Mouse (Mus musculus): ENCODE data around the gene Midn.
"Not testable (repeated sequence)": the region's sequence is repeated elsewhere in the genome, so short reads cannot be mapped to it uniquely, and the experiment has no call there.

The Midn gene

GRCm38 (mm10) chr10:80157141-80157929 lies 9.3 kb downstream of the Midn start:
- in situ Hi-C loops (cut with MboI, MseI), result no loop called here

DNA sequence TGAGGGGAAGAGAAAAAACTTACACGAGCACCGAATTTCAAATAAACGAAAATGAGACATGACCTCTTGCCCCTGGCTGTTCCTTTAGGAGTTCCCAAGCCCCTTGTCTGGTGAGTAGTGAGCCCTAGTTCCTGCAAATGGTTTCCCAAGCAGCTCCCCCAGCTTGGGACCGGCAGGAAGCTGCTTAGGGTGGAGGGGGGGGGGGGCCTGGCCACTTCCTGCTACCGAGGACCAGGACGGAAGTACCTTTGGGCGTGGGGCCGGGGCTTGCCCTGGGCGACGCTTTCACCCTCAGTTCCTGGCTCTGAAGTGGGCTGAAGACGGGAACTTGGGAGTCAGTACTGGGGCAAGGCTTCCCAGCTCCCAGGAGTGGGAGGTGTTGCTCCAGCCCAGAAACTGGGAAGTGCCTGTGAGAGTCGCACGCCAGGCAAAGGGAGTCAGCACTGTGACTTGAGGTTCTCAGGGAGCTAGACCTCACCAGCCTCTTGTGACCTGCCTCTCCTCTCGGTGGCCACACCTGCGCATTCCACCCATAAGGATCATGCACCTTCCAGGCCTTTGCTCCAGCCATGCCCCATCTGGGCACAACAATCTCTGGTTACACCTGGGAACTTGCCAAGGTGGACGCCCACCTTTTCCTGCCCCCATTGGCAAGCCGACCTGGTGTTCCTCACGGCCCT lies 10.4 kb downstream of the Midn start:
- in situ Hi-C loops (cut with MboI, MseI), result no loop called here

DNA sequence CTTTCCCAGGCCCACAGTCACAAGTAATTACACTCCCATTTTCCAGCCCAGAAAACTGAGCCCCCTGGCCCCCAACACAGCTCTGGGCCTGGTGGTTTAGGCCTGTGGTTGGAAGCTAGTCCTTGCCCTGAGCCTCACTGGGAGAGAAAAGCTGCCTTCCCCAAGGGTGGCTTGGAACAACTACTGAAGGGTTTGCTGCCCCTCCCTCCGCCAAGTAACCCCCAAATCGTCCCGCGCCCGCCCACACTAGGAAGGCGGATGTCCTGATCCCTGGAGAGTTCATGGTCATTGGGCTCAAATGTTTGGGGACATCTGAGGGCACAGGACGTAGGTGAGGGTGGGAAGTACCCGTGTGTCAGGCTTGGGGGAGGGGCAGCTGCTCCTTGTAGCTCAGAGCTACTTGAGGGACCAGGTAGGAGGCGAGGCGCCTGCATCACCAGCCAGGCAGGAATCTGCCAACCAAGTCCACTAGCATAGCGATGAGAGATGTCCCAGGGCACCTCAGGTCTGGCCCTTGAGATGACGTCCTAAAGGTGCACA lies 11.0 kb downstream of the Midn start:
- in situ Hi-C loops (cut with MboI, MseI), result no loop called here

DNA sequence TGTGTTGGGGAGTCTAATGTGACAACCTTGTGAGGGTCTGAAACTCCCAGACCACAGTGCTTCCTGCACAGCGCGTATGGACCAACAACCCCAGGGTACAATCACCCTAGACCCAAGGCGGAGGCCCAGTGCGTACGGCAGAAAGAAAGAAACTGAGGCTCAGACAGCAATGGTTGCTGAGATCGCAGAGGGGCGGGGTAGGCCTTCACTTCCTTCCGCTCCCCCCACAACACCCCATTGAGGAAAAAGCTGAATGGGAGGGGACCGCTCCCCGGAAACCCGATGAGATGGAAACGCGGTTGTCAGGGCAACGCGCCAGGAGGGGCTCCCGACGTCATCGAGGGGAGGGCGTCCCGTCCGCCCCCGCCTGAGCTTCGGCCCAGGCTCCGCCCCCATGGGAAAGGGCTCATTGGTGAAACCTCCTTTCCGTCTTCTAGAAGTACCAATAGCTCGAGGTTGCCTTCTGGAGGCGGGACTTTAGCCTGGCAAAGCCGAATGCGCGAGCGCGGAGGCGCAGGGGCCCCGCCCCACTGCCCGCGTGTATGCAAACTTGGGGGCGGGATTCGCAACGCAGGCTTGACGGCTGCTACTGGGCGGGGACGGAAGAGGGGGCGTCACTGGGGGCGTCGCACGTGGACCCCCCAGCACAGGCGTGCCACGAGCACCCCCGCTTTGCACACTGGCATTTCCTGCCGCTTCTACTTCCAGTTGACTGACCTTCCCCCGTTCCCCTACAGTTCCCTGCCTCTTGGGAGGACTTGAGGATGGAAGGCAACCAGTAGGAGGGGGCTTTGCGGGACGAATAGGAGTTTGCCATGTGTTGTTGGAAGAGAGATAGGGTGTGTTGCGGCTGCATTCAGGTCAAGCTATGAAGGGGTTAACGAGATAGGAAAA lies 11.7 kb downstream of the Midn start:
- in situ Hi-C loops (cut with MboI, MseI), result no loop called here

DNA sequence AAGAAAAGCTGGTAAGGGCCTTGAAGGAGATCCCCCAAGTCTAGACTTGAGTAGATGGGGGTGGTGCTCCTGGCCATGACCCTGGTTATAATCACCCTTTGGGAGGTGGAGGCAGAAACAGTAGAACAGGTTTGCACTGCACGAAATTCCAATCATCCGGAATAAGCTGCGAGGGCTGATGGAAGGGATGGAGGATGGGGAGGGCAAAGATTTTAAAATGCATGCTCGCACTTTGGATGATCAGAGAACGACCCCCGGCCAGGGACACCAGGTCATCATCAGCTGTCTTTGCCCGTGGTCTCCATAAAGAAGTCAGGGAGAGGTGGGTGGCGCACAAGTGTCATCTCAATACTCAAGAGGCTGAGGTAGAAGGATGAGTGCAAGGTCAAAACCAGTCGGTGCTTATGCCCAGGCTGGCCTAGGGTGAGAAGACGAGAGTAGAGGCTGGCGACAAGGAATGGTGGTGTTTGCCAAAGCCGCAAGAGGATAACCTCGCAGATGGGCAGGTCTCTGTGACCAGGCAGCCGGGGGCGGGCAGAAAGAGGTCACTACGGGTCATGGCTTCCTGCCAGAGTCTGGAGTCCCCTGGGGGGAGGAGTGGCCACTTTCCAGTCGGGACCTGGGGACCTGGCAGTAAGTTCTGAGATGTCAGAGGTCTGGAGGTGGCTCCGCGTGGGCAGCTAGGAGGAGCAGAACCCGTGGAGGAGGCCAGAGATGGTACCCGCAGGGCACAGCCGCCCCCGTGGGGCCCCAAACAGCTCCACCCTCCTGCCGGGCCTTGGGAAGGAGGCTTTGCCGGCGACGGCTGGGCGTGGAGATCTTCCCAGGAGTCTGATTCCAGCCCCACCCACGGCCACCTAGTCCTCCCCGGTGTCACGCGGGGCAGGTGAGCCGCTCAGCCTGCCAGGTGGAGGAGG lies 12.6 kb downstream of the Midn start:
- in situ Hi-C loops (cut with MboI, MseI), result no loop called here

- in situ Hi-C loops (cut with MboI, MseI), result no loop called here
Measured at GRCm38 (mm10) chr10:80161522-80162242, 13.6 kb downstream of the Midn start.

GRCm38 (mm10) chr10:80162243-80162608 lies 14.2 kb downstream of the Midn start:
- in situ Hi-C loops (cut with MboI, MseI), result no loop called here

GRCm38 (mm10) chr10:80162716-80163299 lies 14.7 kb downstream of the Midn start:
- in situ Hi-C loops (cut with MboI, MseI), result no loop called here

DNA sequence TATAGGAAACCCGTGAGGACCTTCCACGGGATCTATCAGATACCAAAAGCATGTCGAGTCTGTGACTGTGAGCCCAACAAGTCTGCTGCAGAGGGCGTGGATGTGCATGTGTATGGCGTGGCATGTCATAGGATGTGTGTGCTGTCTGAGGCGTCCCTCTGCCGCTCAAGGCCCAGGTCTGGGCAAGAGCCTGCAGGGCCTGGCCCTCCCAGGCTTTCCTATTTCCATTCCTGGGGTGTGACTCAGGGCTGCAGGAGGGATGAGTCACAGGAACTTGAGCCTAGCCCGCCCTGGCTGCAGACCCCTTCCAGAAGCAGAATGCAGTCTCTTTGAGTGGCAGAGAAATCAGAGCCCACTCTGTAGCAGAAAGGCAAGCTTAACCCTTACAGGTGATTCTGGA lies 15.6 kb downstream of the Midn start:
- in situ Hi-C loops (cut with MboI, MseI), result no loop called here

DNA sequence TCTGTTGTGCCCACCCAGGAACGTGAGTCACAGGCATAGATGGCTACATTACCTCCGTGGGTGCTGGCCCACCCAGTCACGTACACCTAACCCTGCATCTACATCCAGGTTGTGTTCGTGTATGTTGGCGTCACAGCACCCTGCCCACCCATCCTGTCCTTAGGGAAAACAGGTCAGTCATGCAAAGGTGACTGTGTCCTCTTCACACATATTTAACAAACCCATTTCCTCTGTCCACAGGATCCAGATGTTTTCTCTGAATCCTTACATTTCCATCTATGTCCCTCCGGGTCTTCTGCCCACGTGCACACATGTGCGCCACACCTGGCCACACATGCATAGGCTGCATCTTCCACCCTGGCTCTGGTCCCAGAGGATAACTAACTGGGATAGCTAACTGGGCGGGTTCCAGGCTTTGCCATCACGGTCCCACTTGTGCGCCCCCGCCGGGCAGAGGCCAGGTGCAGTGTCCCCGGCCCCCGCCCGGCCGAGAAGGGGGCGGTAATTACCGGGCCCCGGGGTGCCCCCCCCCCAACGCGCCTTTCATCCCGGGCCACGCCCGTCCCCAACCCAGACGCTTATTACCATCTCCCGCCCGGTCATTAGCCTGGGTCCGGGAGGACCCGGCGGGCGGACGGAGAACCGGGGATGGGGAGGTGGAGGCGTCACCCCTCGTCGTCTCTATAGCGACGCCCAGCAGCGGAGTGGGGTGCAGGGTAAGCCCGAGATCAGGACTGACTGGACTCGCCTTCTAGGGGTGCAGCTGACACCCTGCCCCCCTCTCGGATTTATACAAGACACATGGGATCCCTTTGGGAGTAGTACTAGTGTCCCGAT lies 16.3 kb downstream of the Midn start:
- in situ Hi-C loops (cut with MboI, MseI), result no loop called here

DNA sequence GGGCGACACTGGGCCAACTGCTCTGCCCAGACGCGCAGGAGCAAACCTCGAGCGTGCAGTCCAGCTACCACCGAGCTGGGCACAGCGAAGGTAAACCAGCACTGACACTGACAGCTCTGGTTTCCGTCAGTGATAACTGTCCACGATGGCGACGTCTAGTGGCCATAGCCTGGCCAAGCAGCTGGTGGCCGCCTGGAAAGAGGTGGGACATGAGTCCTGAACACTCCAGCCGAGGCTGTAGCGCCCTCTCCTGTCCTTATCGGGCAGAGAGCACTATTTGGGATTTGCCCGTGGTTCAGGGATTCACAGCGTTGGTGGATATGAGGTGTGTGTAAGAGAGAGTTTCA lies 16.9 kb downstream of the Midn start:
- in situ Hi-C loops (cut with MboI, MseI), result no loop called here

DNA sequence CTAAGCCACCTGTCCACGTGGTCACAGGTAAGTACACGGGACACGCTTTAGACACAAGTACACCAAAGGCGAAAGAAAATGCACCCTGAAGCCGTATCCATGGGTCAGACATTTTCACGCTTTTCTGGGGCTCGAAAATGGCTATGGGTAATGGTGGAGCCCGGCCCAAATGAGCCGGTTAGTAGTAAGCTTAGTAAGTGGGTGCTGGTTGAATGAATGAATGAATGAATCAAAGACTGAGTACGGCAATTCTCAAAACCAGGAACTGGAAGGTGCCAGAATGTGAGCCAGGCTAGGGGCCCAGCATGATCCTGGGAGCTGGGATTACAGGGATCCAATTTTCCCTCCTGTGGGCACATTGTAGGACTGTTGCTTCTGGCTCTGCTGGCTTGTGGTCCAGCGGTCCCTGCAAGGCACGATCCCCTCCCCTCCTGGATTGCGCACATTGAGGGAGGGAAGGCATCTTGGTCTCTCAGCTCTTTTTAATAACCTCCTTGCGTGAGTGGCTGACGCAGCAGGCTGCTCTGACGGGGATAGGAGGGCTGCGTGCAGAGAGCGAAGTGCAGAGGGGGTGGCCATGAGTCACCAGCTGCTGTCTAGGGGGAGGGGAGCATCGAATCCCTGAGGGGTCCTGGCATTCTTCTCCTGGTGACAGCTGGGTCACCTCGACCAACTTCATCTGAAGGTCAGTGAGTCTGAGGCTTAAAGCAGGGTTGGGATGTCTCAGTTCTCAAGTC lies 17.5 kb downstream of the Midn start, which contains the start of gene Cirbp:
Gene Cirbp, plus strand, starts transcription at position 594 of the 737 bp plus-strand sequence.
- in situ Hi-C loops (cut with MboI, MseI), result no loop called here

DNA sequence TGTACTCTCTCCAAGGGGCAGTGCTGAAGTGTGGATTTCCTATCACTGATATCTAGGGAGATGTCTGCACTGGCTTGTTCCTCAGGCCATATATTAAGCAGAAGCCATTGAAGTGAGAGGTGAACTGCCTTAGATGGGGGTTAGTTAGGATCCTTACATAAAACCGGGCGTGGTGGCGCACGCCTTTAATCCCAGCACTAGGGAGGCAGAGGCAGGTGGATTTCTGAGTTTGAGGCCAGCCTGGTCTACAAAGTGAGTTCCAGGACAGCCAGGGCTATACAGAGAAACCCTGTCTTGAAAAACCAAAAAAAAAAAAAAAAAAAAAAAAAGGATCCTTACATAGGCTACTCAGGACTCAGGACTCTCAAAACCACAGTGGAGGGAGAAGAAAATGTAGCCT lies 18.1 kb downstream of the Midn start:
- in situ Hi-C loops (cut with MboI, MseI), result not testable (repeated sequence)

- in situ Hi-C loops (cut with MboI, MseI), result no loop called here
Measured at GRCm38 (mm10) chr10:80167460-80168037, 19.5 kb downstream of the Midn start.

DNA sequence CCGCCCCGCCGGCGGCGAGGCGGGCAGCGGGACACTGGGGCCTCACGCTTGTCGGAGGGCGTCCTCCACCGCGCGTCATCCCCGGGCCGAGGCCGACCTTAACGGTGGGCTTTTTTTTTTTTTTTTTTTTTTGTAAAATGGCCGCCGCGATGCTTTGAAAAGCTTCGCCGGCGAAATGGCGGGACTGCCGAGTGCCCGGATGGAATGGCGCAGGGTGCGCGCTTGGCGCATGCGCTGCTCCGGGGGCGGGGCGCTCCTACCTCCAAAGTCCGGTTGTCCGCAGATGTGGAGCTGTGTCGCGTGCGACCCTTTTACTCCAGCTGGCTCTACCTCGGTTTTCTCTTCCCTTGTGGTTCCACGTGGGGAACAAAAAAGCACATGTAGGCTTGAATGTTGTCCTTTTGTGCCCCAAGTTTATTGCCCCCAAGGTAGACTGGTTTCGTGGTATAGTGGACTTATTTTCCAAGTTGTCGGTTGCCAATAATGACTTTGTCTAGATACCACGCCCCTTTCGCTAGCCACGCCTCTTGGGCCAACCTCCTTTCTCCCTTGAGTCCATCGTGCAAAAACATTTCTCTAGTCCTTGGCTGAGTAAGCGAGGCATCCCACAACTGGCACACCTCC lies 20.1 kb downstream of the Midn start:
- in situ Hi-C loops (cut with MboI, MseI), result no loop called here

DNA sequence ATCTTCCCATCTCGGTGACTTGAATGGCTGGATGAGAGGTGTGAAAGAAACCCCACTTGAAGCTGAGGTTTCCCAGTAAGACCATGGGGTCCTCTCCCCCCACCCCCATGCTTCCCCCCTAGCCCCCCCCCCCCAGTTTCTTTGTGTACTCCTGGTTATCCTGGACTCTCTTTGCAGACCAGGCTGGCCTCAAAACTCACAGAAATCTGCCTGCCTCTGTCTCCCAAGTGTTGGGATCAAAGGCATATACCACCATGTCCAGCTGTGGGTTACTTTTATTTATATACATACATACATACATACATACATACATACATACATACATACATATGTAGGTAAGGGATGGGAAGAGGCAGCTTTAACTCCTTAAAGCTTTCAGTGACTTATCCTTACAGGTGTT lies 21.0 kb downstream of the Midn start:
- in situ Hi-C loops (cut with MboI, MseI), result no loop called here

DNA sequence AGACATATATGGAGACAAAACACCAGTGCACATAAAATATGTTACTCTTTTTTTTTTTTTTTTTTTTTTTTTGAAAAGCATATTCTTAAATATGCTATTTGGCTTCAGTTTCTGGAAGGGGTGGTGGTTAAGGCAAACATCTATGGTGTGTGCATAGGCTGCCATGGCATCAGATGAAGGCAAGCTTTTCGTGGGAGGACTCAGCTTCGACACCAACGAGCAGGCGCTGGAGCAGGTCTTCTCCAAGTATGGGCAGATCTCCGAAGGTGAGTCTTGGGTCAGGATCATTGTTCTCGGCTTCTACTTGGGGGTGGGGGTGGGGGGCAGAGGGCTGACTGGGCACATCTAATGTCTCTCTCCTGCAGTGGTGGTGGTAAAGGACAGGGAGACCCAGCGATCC lies 21.6 kb downstream of the Midn start:
- in situ Hi-C loops (cut with MboI, MseI), result no loop called here

- in situ Hi-C loops (cut with MboI, MseI), result no loop called here
Measured at GRCm38 (mm10) chr10:80170052-80170451, 22.0 kb downstream of the Midn start.
